Mouse (Mus musculus): ENCODE data around the gene 4933415F23Rik. TPM values are rescaled to one million over a fixed set of nuclear protein-coding genes. Genes with fewer than 3 reads are reported as not detected.

4933415F23Rik gene
- 0.09 TPM in 1 of 2 replicates, not detected in the other for polyA plus RNA-seq (2012; ENCODE audit: low replicate concordance)

DNA sequence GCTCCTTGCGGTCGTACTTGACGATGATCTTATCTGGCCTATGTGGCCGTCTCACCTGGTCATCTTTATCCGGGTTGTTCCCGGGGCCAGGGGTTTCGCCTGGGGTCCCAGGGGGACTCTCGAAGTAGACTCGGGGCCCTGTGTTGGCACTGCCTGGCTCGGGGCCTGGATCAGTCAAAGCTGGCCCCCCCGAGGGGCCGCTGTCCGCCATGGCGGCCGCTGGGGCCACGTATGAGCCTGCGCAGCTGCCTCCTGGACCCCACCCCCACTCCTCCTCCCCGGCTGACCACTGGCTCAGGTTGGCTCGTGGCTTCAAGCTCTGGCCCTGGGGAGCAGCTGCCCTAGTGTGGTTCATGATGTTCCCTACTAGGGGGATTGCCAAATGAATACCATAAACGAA, at the start of gene 4933415F23Rik:
Gene 4933415F23Rik (minus strand): TSS at position 233 of the 400 bp plus-strand sequence.

All from leukemia stem cell, adult 10-12 weeks (primary cell).